Mouse (Mus musculus) spleen, postnatal 4 days (tissue): ENCODE data around the gene Dll3.
A peak's percentile ranks its signal among the peaks of the same experiment; 100 is the strongest.

ENCODE experiments used
- DNase-seq, 2 experiments: peaks; one replicate each; pipeline ENCODE4 v3.0.0; 2022; ENCODE audit warnings: low spot score in 2 of 2

Dll3 gene

GRCm38 (mm10) chr7:28301616-28302433 is at the start of gene Dll3:
Gene Dll3 (minus strand): TSS chr7:28302238.
- DNase-seq: peak; percentile 56 to 79

GRCm38 (mm10) chr7:28351676-28352191 is 49.7 kb upstream of the Dll3 start:
- DNase-seq: no peak

DNA sequence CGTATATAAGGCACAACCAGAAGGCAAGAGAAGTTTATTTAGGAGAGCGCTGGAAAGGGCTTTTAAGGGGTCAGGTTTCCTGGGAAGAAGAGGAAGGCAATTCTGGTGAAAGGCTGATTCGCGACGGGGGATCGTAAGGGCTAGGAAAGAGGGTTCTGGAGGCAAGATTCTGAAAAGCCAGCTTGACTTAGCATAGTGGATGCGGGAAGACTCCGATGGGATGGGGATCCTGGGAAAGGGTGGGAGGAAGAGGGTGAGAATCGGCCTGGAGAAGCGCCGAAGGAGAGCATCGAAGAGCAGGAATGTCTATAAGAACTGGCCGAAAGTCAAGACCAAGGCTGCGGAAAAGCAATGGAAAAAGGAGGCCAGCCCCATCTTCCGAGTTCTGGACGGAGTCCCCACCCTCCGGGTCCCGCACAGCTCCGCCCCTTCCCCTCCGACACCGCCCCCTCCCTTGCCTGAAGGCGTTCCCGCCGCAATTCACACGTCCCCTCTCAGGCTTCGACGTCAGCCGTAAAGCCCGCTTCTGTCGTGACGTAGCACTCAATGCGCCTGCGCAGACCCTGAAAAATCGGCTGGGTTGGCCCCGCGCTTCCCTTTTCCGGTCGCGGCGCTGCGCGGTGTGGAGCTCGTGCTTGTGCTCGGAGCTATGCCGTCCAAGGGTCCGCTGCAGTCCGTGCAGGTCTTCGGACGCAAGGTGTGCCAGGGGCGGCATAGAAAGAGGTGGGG is 48.3 kb upstream of the Dll3 start, which contains the start of gene Rps16:
Rps16 (plus strand) TSS at position 498 of the 729 bp plus-strand sequence.
- DNase-seq: peak; percentile 99 to 100

DNA sequence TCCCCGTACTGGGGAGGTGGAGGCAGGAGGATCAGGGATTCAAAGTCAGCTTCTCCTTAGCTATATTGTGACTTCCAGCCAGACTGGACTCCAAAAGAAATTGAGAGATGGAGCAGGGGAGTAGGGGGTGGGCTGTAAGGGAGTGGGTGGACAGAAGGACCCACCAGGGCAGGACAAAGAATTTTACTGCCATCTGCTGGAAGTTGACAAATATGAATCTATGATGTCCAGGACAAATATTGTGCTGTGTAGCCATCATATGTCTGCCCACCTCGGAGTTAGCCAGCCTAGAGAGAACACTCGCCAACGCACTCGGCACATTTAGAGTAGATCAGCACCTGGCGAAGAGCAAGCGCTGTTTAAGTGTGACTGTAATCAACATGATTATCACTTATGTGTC is 46.6 kb upstream of the Dll3 start:
- DNase-seq: no peak

DNA sequence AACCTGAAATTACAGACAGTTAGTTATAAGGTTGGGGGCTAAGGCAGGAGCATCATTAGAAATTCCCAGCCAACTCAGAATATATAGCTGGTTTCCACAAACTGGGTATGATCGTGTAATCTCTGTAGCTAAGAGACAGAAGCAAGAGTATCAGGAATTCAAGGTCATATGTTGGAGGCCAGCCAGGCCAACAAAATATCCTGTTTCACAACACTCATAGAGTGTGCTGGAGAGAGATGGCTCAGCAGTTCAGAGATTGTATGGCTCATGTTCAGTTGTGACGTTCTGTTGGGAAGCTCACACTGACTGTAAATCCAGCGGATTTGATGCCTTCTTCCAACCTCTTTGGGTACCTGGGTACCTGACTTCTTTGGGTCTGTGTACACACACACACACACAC is 45.7 kb upstream of the Dll3 start:
- DNase-seq: no peak

GRCm38 (mm10) chr7:28344637-28345036 is 42.6 kb upstream of the Dll3 start:
- DNase-seq: peak; percentile 72 to 90

DNA sequence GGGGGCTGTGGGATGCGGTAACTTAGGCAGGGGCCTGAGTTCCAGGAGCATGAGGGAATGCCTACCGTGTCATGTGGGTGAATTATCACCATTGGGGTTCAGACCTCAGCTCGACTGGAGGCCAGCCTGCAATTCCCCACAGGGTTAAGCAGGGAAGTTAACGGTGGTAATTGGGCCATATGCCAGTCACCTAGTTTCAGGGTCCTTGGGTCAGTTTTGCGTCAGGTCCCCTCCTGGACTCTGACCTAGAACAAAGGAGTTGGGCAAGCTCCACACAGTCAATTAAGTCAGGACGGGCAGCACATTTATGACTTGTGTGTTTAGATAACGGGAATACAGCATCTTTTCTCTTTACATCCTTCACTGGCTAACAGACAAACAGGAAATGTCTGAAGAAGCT is 39.3 kb upstream of the Dll3 start:
- no peak for DNase-seq

- peak; percentile 57 to 77 for DNase-seq
These were observed 37.3 kb upstream of the Dll3 start for GRCm38 (mm10) chr7:28339213-28339917.

DNA sequence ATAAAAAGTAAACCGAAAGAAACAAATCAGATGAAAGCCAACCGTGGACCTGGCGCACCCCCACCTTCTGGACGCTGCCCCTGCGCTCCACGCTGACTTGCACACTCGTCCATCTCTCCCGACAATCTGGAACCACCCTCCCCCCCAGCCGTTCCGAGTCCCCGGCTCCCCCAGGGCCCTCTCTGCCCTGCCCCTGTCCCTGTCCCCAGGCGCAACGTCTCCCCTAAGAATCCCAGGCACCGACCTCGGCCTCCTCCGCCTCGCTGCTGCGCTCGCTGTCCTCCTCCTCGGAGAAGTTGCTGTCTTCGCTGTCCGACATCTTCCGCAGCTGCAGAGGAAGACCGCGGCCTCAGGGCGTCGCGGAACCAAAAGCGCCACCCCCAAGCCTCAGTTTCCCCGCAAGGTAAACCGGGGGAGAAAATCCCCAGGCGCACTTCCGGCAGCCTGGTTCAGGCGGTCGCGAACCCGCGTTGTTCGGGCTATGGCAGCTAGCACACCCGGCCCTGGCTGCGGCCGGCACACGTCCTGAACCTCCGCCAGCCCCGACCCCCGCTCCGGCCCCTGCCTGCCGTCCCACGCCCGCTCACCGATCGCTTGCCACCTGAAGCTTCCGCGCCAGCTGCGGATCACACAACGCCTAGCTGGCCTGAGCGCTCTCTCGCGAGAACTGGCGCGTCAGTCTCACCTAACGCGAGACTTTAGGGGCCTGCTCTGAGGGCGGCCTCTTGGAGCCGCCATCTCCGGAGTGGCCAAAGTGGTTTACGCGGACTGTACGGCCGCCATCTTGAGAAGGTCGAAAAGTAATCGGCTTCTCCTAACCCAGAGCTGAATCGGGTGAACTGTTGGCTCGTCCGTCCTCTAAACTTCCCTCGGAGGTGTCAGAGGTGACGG is 36.3 kb upstream of the Dll3 start, which contains the start of gene Supt5:
Supt5 (minus strand) TSS at position 639 of the 891 bp plus-strand sequence.
- DNase-seq: peak; percentile 97 to 98

DNA sequence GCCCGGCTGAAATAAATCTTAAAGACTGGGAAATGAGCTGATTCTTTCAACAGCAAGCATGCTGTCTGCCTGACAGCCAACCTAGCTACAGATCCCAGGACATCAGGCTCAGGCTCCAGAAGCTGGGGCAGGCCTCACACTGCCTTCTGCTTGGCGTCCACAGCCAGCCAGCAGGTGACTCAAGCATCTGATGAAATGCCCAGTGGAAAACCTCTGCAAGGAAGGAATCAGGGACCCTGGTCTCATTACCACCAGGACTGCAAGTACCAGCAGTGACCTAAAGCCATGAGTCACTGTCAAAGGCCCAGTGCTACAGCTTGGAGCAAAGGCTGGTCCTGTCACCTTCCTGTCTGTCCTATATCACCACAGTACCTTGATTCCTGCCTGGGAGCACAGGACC is 33.4 kb upstream of the Dll3 start:
- DNase-seq: no peak

GRCm38 (mm10) chr7:28334534-28334933 is 32.5 kb upstream of the Dll3 start:
- DNase-seq: no peak

DNA sequence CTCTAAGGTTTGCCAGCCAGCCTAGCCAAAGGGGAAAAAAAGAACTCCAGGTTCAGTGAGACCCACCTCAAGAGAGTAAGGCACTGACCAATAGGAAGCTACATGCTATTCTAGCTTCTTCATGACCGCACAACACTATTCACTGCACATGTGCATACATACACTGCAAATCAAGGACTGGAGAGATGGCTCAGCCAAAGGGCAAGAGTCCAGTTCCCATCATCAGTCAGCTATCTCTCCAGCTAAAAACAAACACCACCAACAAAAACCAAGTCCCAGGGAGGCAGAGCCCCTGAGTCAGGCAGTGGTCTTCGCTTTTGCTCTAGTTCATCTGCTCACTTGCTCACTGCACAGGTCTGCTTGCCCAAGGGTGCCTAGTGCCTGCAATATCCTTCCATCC is 26.2 kb upstream of the Dll3 start:
- no peak for DNase-seq

GRCm38 (mm10) chr7:28326457-28326856 is 24.4 kb upstream of the Dll3 start:
- no peak for DNase-seq

DNA sequence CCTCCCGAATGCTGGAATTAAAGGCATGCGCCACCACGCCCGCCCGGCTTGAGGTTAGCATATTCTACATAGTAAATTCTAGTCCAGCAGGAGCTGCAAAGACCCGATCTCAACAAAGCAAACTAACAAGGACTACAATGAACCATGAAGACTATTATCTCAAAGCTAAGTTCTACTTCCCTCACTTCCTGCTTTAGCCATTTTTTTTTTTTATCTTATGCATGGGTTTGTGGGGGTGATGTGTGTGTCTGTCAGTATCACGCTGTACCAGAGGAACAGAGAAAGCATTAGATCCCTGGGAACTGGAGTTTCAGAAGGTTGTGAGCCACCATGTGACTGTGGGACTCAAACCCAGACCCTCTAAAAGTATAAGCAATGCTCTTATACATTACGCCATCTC is 23.3 kb upstream of the Dll3 start:
- DNase-seq: no peak

- DNase-seq: no peak
These were observed 20.1 kb upstream of the Dll3 start for GRCm38 (mm10) chr7:28321974-28322720.

DNA sequence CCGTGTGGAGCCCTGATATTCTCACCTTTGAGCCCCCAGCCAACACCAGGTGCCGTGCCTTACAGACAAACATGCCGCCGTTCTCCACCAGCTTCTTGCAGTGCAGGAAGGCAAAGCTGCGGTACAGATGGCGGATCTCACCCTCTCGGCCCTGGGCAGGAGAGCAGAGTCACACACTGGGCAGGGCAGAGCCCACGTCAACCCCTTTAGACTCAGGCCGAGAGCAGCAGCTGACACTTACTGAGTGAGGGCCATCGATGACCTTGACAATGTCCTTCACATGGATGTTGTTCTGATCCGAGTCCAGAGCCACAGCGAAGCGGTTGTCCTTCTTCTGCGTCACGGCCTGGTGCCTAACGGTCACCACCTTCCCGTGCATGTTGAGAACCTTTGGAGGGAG is 16.7 kb upstream of the Dll3 start:
- DNase-seq: no peak

- DNase-seq: no peak
These were observed 16.0 kb upstream of the Dll3 start for GRCm38 (mm10) chr7:28318036-28318435.

DNA sequence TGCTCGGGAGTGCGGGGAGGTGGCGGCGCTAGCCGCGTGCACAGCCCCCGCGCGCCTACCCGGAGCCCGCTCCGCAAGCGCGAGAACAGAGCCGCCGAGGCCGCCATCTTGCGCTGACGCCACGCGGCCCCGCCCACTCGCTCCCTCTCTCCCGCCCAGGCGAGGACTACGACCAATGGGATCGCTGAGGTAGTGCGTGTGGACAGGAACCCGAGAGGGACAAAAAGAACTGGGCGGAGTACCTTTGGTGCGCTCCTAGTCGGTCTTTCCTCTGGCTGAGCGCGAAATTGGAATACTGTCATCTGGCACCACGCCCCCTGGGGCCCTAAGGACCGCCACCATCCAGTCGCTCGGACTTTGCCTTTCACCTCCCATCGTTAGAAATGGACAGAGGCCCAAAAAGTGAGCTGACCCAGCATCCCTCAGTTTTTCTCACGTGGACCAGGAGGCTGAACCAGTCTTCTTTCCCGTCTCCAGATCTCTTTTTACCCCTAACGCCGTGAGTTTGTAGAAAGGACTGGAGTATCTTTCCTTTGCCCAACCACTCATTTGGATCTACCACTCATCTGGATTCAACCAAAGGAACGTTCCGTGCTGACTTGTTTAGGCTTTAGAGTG is 10.0 kb upstream of the Dll3 start, which contains the start of gene Timm50:
Timm50 (minus strand) TSS at position 147 of the 618 bp plus-strand sequence.
- DNase-seq: peak; percentile 97 to 99

DNA sequence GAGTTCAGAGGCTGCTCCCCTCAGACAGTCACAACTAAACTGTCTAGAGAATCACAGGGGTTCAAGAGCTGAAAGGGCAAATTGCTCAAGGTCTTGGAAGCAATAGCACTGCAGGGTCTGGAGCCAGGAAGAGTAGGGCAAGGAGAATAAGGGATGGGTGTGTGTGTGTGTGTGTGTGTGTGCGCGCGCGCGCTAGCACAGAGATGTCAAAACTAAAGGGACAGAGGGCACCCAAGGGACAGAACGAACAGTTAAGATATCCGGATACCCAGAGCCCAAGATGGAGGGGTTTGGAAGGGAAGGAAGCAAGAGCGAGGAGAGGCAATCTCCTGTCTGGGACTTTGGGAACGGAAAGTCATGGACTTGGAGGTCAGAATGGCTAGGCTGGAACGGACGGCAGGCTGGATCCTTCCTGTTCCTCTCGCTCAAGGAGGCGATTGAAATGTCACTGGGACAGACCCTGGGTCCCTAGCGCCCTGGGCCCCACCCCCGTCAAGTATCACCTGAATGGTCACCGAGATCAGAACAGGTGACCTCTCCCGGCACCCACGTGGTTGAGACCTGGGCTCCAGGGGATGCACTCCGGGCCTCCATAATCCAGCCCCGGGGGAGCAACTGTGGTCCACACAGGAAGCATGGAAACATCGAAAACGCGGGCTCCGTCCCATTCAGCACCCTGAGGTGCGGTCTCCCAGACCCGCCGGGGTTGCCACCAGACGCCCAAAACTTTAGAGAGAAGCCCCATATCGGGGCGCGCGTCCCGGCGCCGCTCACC is 9.3 kb upstream of the Dll3 start:
- DNase-seq: no peak
